Mouse (Mus musculus): ENCODE data around the gene Pappa2.

- TF ChIP-seq EP300 (IDR thresholded peaks at IDR 0.05; ENCODE audit: insufficient read depth, low read depth, low read length): no peak
- no peak for TF ChIP-seq POLR2A (IDR thresholded peaks at IDR 0.05; ENCODE audit: insufficient read depth, low read depth, low read length)
Measured at GRCm38 (mm10) chr1:158700147-158700546, 280.1 kb downstream of the Pappa2 start.

All from heart, adult 2 months (tissue).